Mouse (Mus musculus): ENCODE measurements around the gene Lrrc4.
A peak's percentile ranks its signal among the peaks of the same experiment; 100 is the strongest.

Gene Lrrc4

GRCm38 (mm10) chr6:28854598-28854997 lies 23.1 kb upstream of the Lrrc4 start:
- no peak for DNase-seq (ENCODE audit: low spot score)

- no peak for DNase-seq (ENCODE audit: low spot score)
Observed at GRCm38 (mm10) chr6:28853654-28854053, 22.1 kb upstream of the Lrrc4 start.

- no peak for DNase-seq (ENCODE audit: low spot score)
Observed at GRCm38 (mm10) chr6:28853164-28853563, 21.6 kb upstream of the Lrrc4 start.

GRCm38 (mm10) chr6:28852342-28852741 lies 20.8 kb upstream of the Lrrc4 start:
- no peak for DNase-seq (ENCODE audit: low spot score)

GRCm38 (mm10) chr6:28850326-28850900 lies 18.9 kb upstream of the Lrrc4 start:
- no peak for DNase-seq (ENCODE audit: low spot score)

- no peak for DNase-seq (ENCODE audit: low spot score)
Observed at GRCm38 (mm10) chr6:28849317-28849716, 17.8 kb upstream of the Lrrc4 start.

- no peak for DNase-seq (ENCODE audit: low spot score)
Observed at GRCm38 (mm10) chr6:28848891-28849290, 17.3 kb upstream of the Lrrc4 start.

GRCm38 (mm10) chr6:28848285-28848794 lies 16.8 kb upstream of the Lrrc4 start:
- DNase-seq (ENCODE audit: low spot score) = no peak

- DNase-seq (ENCODE audit: low spot score) = no peak
Observed at GRCm38 (mm10) chr6:28847616-28848015, 16.1 kb upstream of the Lrrc4 start.

GRCm38 (mm10) chr6:28845610-28846009 lies 14.1 kb upstream of the Lrrc4 start:
- no peak for DNase-seq (ENCODE audit: low spot score)

GRCm38 (mm10) chr6:28842375-28843276 lies 11.1 kb upstream of the Lrrc4 start:
- no peak for DNase-seq (ENCODE audit: low spot score)

GRCm38 (mm10) chr6:28841569-28841968 lies 10.0 kb upstream of the Lrrc4 start:
- no peak for DNase-seq (ENCODE audit: low spot score)

GRCm38 (mm10) chr6:28836600-28836999 lies 5.1 kb upstream of the Lrrc4 start:
- DNase-seq (ENCODE audit: low spot score) = no peak

GRCm38 (mm10) chr6:28834046-28834445 lies 2.5 kb upstream of the Lrrc4 start:
- no peak for DNase-seq (ENCODE audit: low spot score)

- no peak for DNase-seq (ENCODE audit: low spot score)
Observed at GRCm38 (mm10) chr6:28833380-28833822, 1.9 kb upstream of the Lrrc4 start.

- peak; percentile 8 for DNase-seq (ENCODE audit: low spot score)
Observed at GRCm38 (mm10) chr6:28832751-28833291, 1.3 kb upstream of the Lrrc4 start.

- DNase-seq (ENCODE audit: low spot score) = no peak
Observed at GRCm38 (mm10) chr6:28831854-28832750, 555 bp upstream of the Lrrc4 start.

- DNase-seq (ENCODE audit: low spot score) = no peak
Observed at GRCm38 (mm10) chr6:28830306-28830705, 1.2 kb downstream of the Lrrc4 start.

GRCm38 (mm10) chr6:28828593-28828992 lies 3.0 kb downstream of the Lrrc4 start:
- no peak for DNase-seq (ENCODE audit: low spot score)

- no peak for DNase-seq (ENCODE audit: low spot score)
Observed at GRCm38 (mm10) chr6:28827565-28827964, 4.0 kb downstream of the Lrrc4 start.

GRCm38 (mm10) chr6:28826689-28827389 lies 4.7 kb downstream of the Lrrc4 start:
- DNase-seq (ENCODE audit: low spot score) = no peak

Data from T-cell, adult 2 months (primary cell).